Mouse (Mus musculus) activated CD4-positive, CD25-positive, alpha-beta regulatory T cell, adult 4 months (primary cell): ENCODE results near the gene Vmn1r191. TPM values are rescaled to one million over a fixed set of nuclear protein-coding genes. Genes with fewer than 3 reads are reported as not detected.
"Not testable (repeated sequence)": the region's sequence is repeated elsewhere in the genome, so short reads cannot be mapped to it uniquely, and the experiment has no call there.

ENCODE experiments used
- ATAC-seq: one replicate; pipeline ENCODE4 v1.8.0; 2017
- polyA plus RNA-seq, 2 experiments: library from polyadenylated mRNA; unstranded; fragments of 100-300 nt; shearing (Covaris generic); gene quantifications; one replicate each; pipeline ENCODE4 v1.2.1; 2017

The Vmn1r191 gene
- polyA plus RNA-seq = not detected

GRCm38 (mm10) chr13:22183869-22184268 lies at the start of gene Vmn1r191:
Vmn1r191 (minus strand) TSS chr13:22183969.
- ATAC-seq = no peak

- not testable (repeated sequence) for ATAC-seq
Measured at GRCm38 (mm10) chr13:22223060-22223459, 39.3 kb upstream of the Vmn1r191 start, which contains the start of gene Vmn1r193. Vmn1r193 (minus strand) TSS chr13:22223160.

GRCm38 (mm10) chr13:22192756-22193155 lies 9.0 kb upstream of the Vmn1r191 start:
- not testable (repeated sequence) for ATAC-seq

GRCm38 (mm10) chr13:22191041-22191440 lies 7.3 kb upstream of the Vmn1r191 start, which contains the start of gene Vmn1r192:
Vmn1r192 (minus strand) TSS chr13:22191141.
- no peak for ATAC-seq

GRCm38 (mm10) chr13:22190385-22190784 lies 6.6 kb upstream of the Vmn1r191 start:
- ATAC-seq = no peak

GRCm38 (mm10) chr13:22189313-22189712 lies 5.5 kb upstream of the Vmn1r191 start:
- ATAC-seq = no peak

- ATAC-seq = no peak
Measured at GRCm38 (mm10) chr13:22168416-22168815, 15.4 kb downstream of the Vmn1r191 start.

GRCm38 (mm10) chr13:22136495-22137293 lies 47.1 kb downstream of the Vmn1r191 start:
- not testable (repeated sequence) for ATAC-seq

Other genes starting within 250 kb of the Vmn1r191 start
- gene Zfp184, start 238.9 kb downstream of the Vmn1r191 start, polyA plus RNA-seq = not detected
- gene Pom121l2, start 202.8 kb downstream of the Vmn1r191 start, polyA plus RNA-seq = not detected
- under 1 TPM; 0.19 to 0.48 TPM for gene Prss16, start 174.2 kb downstream of the Vmn1r191 start, polyA plus RNA-seq
- gene Hist1h2ah, start 148.4 kb downstream of the Vmn1r191 start, polyA plus RNA-seq = 100 to 1,000 TPM in 1 of 2 experiments, not detected in 1; 174 TPM
- gene Hist1h2bk, start 148.1 kb downstream of the Vmn1r191 start, polyA plus RNA-seq = 1 to 10 TPM; 2.6 to 4.2 TPM
- 10 to 100 TPM in 1 of 2 experiments, 1 to 10 TPM in 1; 5.9 to 14.6 TPM for gene Hist1h4i, start 142.6 kb downstream of the Vmn1r191 start, polyA plus RNA-seq
- not detected for gene Hist1h2ag, start 141.0 kb downstream of the Vmn1r191 start, polyA plus RNA-seq
- 10 to 100 TPM in 1 of 2 experiments, 1 to 10 TPM in 1; 4.4 to 13.9 TPM for gene Hist1h2bj, start 140.8 kb downstream of the Vmn1r191 start, polyA plus RNA-seq
- gene Vmn1r188, start 99.5 kb downstream of the Vmn1r191 start, polyA plus RNA-seq = not detected
- gene Vmn1r189, start 78.1 kb downstream of the Vmn1r191 start, polyA plus RNA-seq = not detected
- gene Vmn1r192, start 7.2 kb upstream of the Vmn1r191 start, polyA plus RNA-seq = not detected
- not detected for gene Vmn1r193, start 39.2 kb upstream of the Vmn1r191 start, polyA plus RNA-seq
- gene Vmn1r194, start 60.2 kb upstream of the Vmn1r191 start, polyA plus RNA-seq = not detected
- not detected for gene Vmn1r195, start 86.6 kb upstream of the Vmn1r191 start, polyA plus RNA-seq
- gene Vmn1r196, start 106.0 kb upstream of the Vmn1r191 start, polyA plus RNA-seq = not detected
- under 1 TPM in 1 of 2 experiments, not detected in 1; 0.08 TPM for gene Vmn1r197, start 140.6 kb upstream of the Vmn1r191 start, polyA plus RNA-seq
- under 1 TPM in 1 of 2 experiments, not detected in 1; 0.07 TPM for gene Vmn1r198, start 166.4 kb upstream of the Vmn1r191 start, polyA plus RNA-seq
- not detected for gene Vmn1r199, start 195.8 kb upstream of the Vmn1r191 start, polyA plus RNA-seq
- not detected for gene Vmn1r200, start 206.4 kb upstream of the Vmn1r191 start, polyA plus RNA-seq